Mouse (Mus musculus) thymus, postnatal 10 days (tissue): ENCODE results near the gene Osbpl10.
A peak's percentile ranks its signal among the peaks of the same experiment; 100 is the strongest.

ENCODE experiments used
- DNase-seq, 2 experiments: peaks; one replicate each; pipeline ENCODE4 v3.0.0; 2021; ENCODE audit warnings: low spot score in 2 of 2

Osbpl10 gene

GRCm38 (mm10) chr9:115163031-115163430, 184.7 kb downstream of the Osbpl10 start:
- DNase-seq = peak; percentile 27 to 65

- DNase-seq = no peak
Measured at GRCm38 (mm10) chr9:115163693-115164092, 185.3 kb downstream of the Osbpl10 start.

- no peak for DNase-seq
Measured at GRCm38 (mm10) chr9:115164351-115164750, 186.0 kb downstream of the Osbpl10 start.

GRCm38 (mm10) chr9:115165996-115166395, 187.6 kb downstream of the Osbpl10 start:
- no peak for DNase-seq

GRCm38 (mm10) chr9:115169591-115169990, 191.2 kb downstream of the Osbpl10 start:
- no peak for DNase-seq

- no peak for DNase-seq
Measured at GRCm38 (mm10) chr9:115172096-115172495, 193.7 kb downstream of the Osbpl10 start.

- DNase-seq = no peak
Measured at GRCm38 (mm10) chr9:115179154-115179553, 200.8 kb downstream of the Osbpl10 start.

GRCm38 (mm10) chr9:115179935-115180334, 201.6 kb downstream of the Osbpl10 start:
- no peak for DNase-seq

- DNase-seq = no peak
Measured at GRCm38 (mm10) chr9:115186402-115186801, 208.0 kb downstream of the Osbpl10 start.

- no peak for DNase-seq
Measured at GRCm38 (mm10) chr9:115190376-115190942, 212.1 kb downstream of the Osbpl10 start.

GRCm38 (mm10) chr9:115192890-115193289, 214.5 kb downstream of the Osbpl10 start:
- no peak for DNase-seq

- DNase-seq = no peak
Measured at GRCm38 (mm10) chr9:115197082-115197481, 218.7 kb downstream of the Osbpl10 start.

GRCm38 (mm10) chr9:115200166-115200862, 221.9 kb downstream of the Osbpl10 start:
- peak in 1 of 2 experiments; percentile 17 for DNase-seq

GRCm38 (mm10) chr9:115201264-115201663, 222.9 kb downstream of the Osbpl10 start:
- DNase-seq = no peak

GRCm38 (mm10) chr9:115203136-115203535, 224.8 kb downstream of the Osbpl10 start:
- no peak for DNase-seq

- DNase-seq = peak; percentile 52 to 53
Measured at GRCm38 (mm10) chr9:115205491-115205890, 227.1 kb downstream of the Osbpl10 start.

GRCm38 (mm10) chr9:115206219-115206618, 227.8 kb downstream of the Osbpl10 start:
- no peak for DNase-seq

GRCm38 (mm10) chr9:115209737-115210136, 231.4 kb downstream of the Osbpl10 start:
- DNase-seq = no peak

GRCm38 (mm10) chr9:115210535-115210934, 232.2 kb downstream of the Osbpl10 start:
- DNase-seq = no peak

- no peak for DNase-seq
Measured at GRCm38 (mm10) chr9:115213755-115214264, 235.4 kb downstream of the Osbpl10 start.

GRCm38 (mm10) chr9:115214572-115215571, 236.5 kb downstream of the Osbpl10 start:
- no peak for DNase-seq
